Comparison of ENCODE assay signal across 18 mouse cellular contexts in genomic region chr15:99195043-99195442, GRCm38 (mm10). TPM values are rescaled to one million over a fixed set of nuclear protein-coding genes. Genes with fewer than 3 reads are reported as not detected.
DNase-seq lines count a peak whose midpoint lies in the region; ATAC-seq and TF ChIP-seq lines count a peak whose summit lies in the region.
"Had no signal": no experiment of that assay in that cellular context is flagged by ENCODE, and none has a peak within 500 bp of the region (broad histone marks: within the 10 kb centered on the region; RNA-seq: fewer than 3 reads in every experiment).

No protein-coding gene starts in this region.

- ATAC-seq in embryonic facial prominence, embryonic 11.5 days (replicated peaks; ENCODE audit: insufficient number of reproducible peaks, low FRiP score, low TSS enrichment, low read depth) = no peak
- no peak for ATAC-seq in lung, embryonic 14.5 days (ENCODE audit: insufficient read depth)
- ATAC-seq in forebrain, embryonic 15.5 days (replicated peaks) = peak; percentile 64

- no peaks in the 10 kb centered on the region for H3K27me3 ChIP-seq in embryonic facial prominence, embryonic 11.5 days (ENCODE audit: control insufficient read depth, insufficient read depth, low read length)
- no peaks in the 10 kb centered on the region for H3K27me3 ChIP-seq in embryonic facial prominence, embryonic 10.5 days (replicated peaks; ENCODE audit: low read depth, poor library complexity, severe bottlenecking)
- H3K27me3 ChIP-seq in lung, embryonic 14.5 days (ENCODE audit: insufficient read depth, low read length) = no peaks in the 10 kb centered on the region
- H3K27me3 ChIP-seq in forebrain, embryonic 15.5 days = no peaks in the 10 kb centered on the region
- H3K27me3 ChIP-seq: embryonic facial prominence, embryonic 13.5 days; neural tube, embryonic 12.5 days had no signal

- no peak overlapping the region for H3K9ac ChIP-seq in embryonic facial prominence, embryonic 11.5 days (replicated peaks; ENCODE audit: low read length)
- H3K9ac ChIP-seq in lung, embryonic 14.5 days = no peak overlapping the region
- no peak overlapping the region for H3K9ac ChIP-seq in forebrain, embryonic 15.5 days (replicated peaks)
- H3K9ac ChIP-seq: embryonic facial prominence, embryonic 13.5 days; neural tube, embryonic 12.5 days had no signal

- no peak for TF ChIP-seq CTCF in lung, embryonic 14.5 days (IDR thresholded peaks at IDR 0.05; ENCODE audit: low read depth)

- no peaks in the 10 kb centered on the region for H3K4me1 ChIP-seq in embryonic facial prominence, embryonic 11.5 days (ENCODE audit: control insufficient read depth, insufficient read depth, low read length)
- no peaks in the 10 kb centered on the region for H3K4me1 ChIP-seq in embryonic facial prominence, embryonic 10.5 days
- no peaks in the 10 kb centered on the region for H3K4me1 ChIP-seq in lung, embryonic 14.5 days (ENCODE audit: insufficient read depth)
- H3K4me1 ChIP-seq in forebrain, embryonic 15.5 days = no peaks in the 10 kb centered on the region; the same call in 1 of the 2 replicates
- H3K4me1 ChIP-seq: embryonic facial prominence, embryonic 13.5 days; neural tube, embryonic 12.5 days had no signal

- no peak overlapping the region for H3K27ac ChIP-seq in embryonic facial prominence, embryonic 11.5 days (replicated peaks; ENCODE audit: low read depth, low read length)
- no peak overlapping the region for H3K27ac ChIP-seq in embryonic facial prominence, embryonic 10.5 days (replicated peaks)
- H3K27ac ChIP-seq in lung, embryonic 14.5 days (ENCODE audit: low read depth) = no peak overlapping the region
- H3K27ac ChIP-seq in forebrain, embryonic 15.5 days (replicated peaks) = no peak overlapping the region
- H3K27ac ChIP-seq: embryonic facial prominence, embryonic 13.5 days; neural tube, embryonic 12.5 days; stomach, postnatal 0 days had no signal

- no peak overlapping the region for H3K4me3 ChIP-seq in embryonic facial prominence, embryonic 11.5 days (ENCODE audit: low read depth, low read length)
- no peak overlapping the region for H3K4me3 ChIP-seq in embryonic facial prominence, embryonic 10.5 days
- no peak overlapping the region for H3K4me3 ChIP-seq in lung, embryonic 14.5 days (ENCODE audit: low read depth, low read length)
- no peak overlapping the region for H3K4me3 ChIP-seq in forebrain, embryonic 15.5 days
- H3K4me3 ChIP-seq: embryonic facial prominence, embryonic 13.5 days; neural tube, embryonic 12.5 days had no signal

- H3K4me2 ChIP-seq in embryonic facial prominence, embryonic 11.5 days (ENCODE audit: low read depth, low read length) = no peak overlapping the region
- H3K4me2 ChIP-seq in lung, embryonic 14.5 days = no peak overlapping the region
- H3K4me2 ChIP-seq in forebrain, embryonic 15.5 days (replicated peaks) = no peak overlapping the region
- H3K4me2 ChIP-seq: embryonic facial prominence, embryonic 13.5 days; neural tube, embryonic 12.5 days had no signal

- DNase-seq in embryonic facial prominence, embryonic 11.5 days (ENCODE audit: low spot score) = peak; percentile 28
- DNase-seq in embryonic facial prominence, embryonic 10.5 days (ENCODE audit: low spot score) = no peak
- peak; percentile 43 for DNase-seq in lung, embryonic 14.5 days
- no peak for DNase-seq in lung, postnatal 4 days
- DNase-seq in brain, adult 2 months (ENCODE audit: low read depth, low spot score) = peak; percentile 66
- no peak for DNase-seq in kidney, postnatal 36 days
- no peak for DNase-seq in c-Kit-positive CD71-positive TER-119-positive erythroid progenitor cells, embryonic 14.5 days (ENCODE audit: low spot score)
- DNase-seq: adrenal gland, postnatal 10 days; cerebellum, adult 9-10 months; gastrocnemius, postnatal 14 days; kidney, adult 2 months; lung, adult 18-20 months; right cerebral cortex, postnatal 25 days had no signal

- peaks cover 9% of the 10 kb centered on the region for H3K36me3 ChIP-seq in embryonic facial prominence, embryonic 11.5 days (replicated peaks; ENCODE audit: control insufficient read depth, insufficient read depth, low read depth, low read length)
- peaks cover 92% of the 10 kb centered on the region for H3K36me3 ChIP-seq in embryonic facial prominence, embryonic 10.5 days (replicated peaks)
- peaks cover 49% of the 10 kb centered on the region for H3K36me3 ChIP-seq in lung, embryonic 14.5 days (ENCODE audit: insufficient read depth)
- H3K36me3 ChIP-seq in forebrain, embryonic 15.5 days = peaks cover 21% of the 10 kb centered on the region

- 77% methylated on average over 6 of the region's 6 CpGs for WGBS in embryonic facial prominence, embryonic 11.5 days
- WGBS in embryonic facial prominence, embryonic 10.5 days = 79% methylated on average over 6 of the region's 6 CpGs
- WGBS in lung, embryonic 14.5 days = 53% methylated on average over 6 of the region's 6 CpGs
- WGBS in forebrain, embryonic 15.5 days = 19% methylated on average over 6 of the region's 6 CpGs

- H3K9me3 ChIP-seq in embryonic facial prominence, embryonic 11.5 days (replicated peaks; ENCODE audit: control insufficient read depth, low read length) = no peaks in the 10 kb centered on the region
- no peaks in the 10 kb centered on the region for H3K9me3 ChIP-seq in embryonic facial prominence, embryonic 10.5 days
- no peaks in the 10 kb centered on the region for H3K9me3 ChIP-seq in lung, embryonic 14.5 days (ENCODE audit: low read depth, low read length)
- no peaks in the 10 kb centered on the region for H3K9me3 ChIP-seq in forebrain, embryonic 15.5 days
- H3K9me3 ChIP-seq: embryonic facial prominence, embryonic 13.5 days; neural tube, embryonic 12.5 days had no signal

RNA-seq across cellular contexts. Expression of gene Kcnh3, which starts 29.6 kb away (rescaled TPM):
- polyA plus RNA-seq in embryonic facial prominence, embryonic 11.5 days (2014; fragmentation: Nextera tagmentation; extraction: Ambion mirVana) = 0.18 and 0.25 TPM in 2 replicates
- 0.25 TPM in 2 replicates for polyA plus RNA-seq in embryonic facial prominence, embryonic 10.5 days (2016; fragmentation: Nextera tagmentation; extraction: Ambion mirVana)
- 0.37 and 0.60 TPM in 2 replicates for polyA plus RNA-seq in lung, embryonic 14.5 days (2014; fragmentation: Nextera tagmentation; extraction: Ambion mirVana)
- polyA plus RNA-seq in forebrain, embryonic 15.5 days (2015; fragmentation: Nextera tagmentation; extraction: Ambion mirVana) = 4.3 and 4.6 TPM in 2 replicates
- polyA plus RNA-seq: liver, adult 2 months had no signal

RNA-seq across cellular contexts. Expression of gene Mcrs1, which starts 56.7 kb away (rescaled TPM):
- polyA plus RNA-seq in embryonic facial prominence, embryonic 11.5 days (2014; fragmentation: Nextera tagmentation; extraction: Ambion mirVana) = 161 and 172 TPM in 2 replicates
- 185 and 189 TPM in 2 replicates for polyA plus RNA-seq in embryonic facial prominence, embryonic 10.5 days (2016; fragmentation: Nextera tagmentation; extraction: Ambion mirVana)
- polyA plus RNA-seq in lung, embryonic 14.5 days (2014; fragmentation: Nextera tagmentation; extraction: Ambion mirVana) = 142 and 155 TPM in 2 replicates
- 209 and 212 TPM in 2 replicates for polyA plus RNA-seq in forebrain, embryonic 15.5 days (2015; fragmentation: Nextera tagmentation; extraction: Ambion mirVana)

Comparison
In these comparisons a context has a peak if more than half of its experiments do, and no peak if none do; other contexts are left out.
1. DNase-seq: peak in embryonic facial prominence, embryonic 11.5 days (single experiment), lung, embryonic 14.5 days (single experiment) and brain, adult 2 months (single experiment); none in embryonic facial prominence, embryonic 10.5 days (single experiment), lung, postnatal 4 days (0 of 2), kidney, postnatal 36 days (0 of 2) and c-Kit-positive CD71-positive TER-119-positive erythroid progenitor cells, embryonic 14.5 days (single experiment).